Mouse (Mus musculus): ENCODE results near the gene Ceacam15.

The Ceacam15 gene

GRCm38 (mm10) chr7:16629598-16630296, 45.8 kb downstream of the Ceacam15 start:
- peak; percentile 82 for DNase-seq (ENCODE audit: low read depth, low spot score)

- DNase-seq (ENCODE audit: low read depth, low spot score) = peak; percentile 79
Observed at GRCm38 (mm10) chr7:16628096-16628771, 47.3 kb downstream of the Ceacam15 start.

GRCm38 (mm10) chr7:16623687-16624086, 51.8 kb downstream of the Ceacam15 start:
- peak; percentile 51 for DNase-seq (ENCODE audit: low read depth, low spot score)

GRCm38 (mm10) chr7:16623131-16623530, 52.4 kb downstream of the Ceacam15 start:
- DNase-seq (ENCODE audit: low read depth, low spot score) = peak; percentile 52

All from ZHBTc4 (cell line).